Mouse (Mus musculus) hindbrain, embryonic 16.5 days (tissue): Measurements from ENCODE around the gene Pakap. TPM values are rescaled to one million over a fixed set of nuclear protein-coding genes. Genes with fewer than 3 reads are reported as not detected.

Experiments
- ATAC-seq: fragments of 200-750 bp; cut with Nextera tagmentation; 2 replicates; pipeline ENCODE4 v1.8.0; 2017; ENCODE audit warnings: moderate TSS enrichment, moderate library complexity
- H3K27ac ChIP-seq: fragments of 300-500 bp; sonication (generic); 2 replicates; pipeline ENCODE4 v1.5.1; 2014; ENCODE audit warnings: low read depth, mild to moderate bottlenecking, control low read depth, low read length, moderate library complexity
- H3K27me3 ChIP-seq: fragments of 300-500 bp; sonication (generic); replicated peaks from 2 replicates; pipeline ENCODE4 v1.6.1; 2014; ENCODE audit warnings: low read length; ENCODE audit not compliant: control insufficient read depth, insufficient read depth
- H3K36me3 ChIP-seq: fragments of 300-500 bp; sonication (generic); 2 replicates; pipeline ENCODE4 v1.6.1; 2014; ENCODE audit warnings: mild to moderate bottlenecking, low read length, moderate library complexity, mixed read lengths; ENCODE audit not compliant: control insufficient read depth, insufficient read depth
- H3K4me1 ChIP-seq: fragments of 300-500 bp; sonication (generic); 2 replicates; pipeline ENCODE4 v1.6.1; 2014; ENCODE audit warnings: low read depth, low read length; ENCODE audit not compliant: control insufficient read depth, insufficient read depth
- H3K4me2 ChIP-seq: fragments of 300-500 bp; sonication (generic); 2 replicates; pipeline ENCODE4 v1.6.1; 2014; ENCODE audit warnings: mild to moderate bottlenecking, low read length, control low read depth, moderate library complexity
- H3K4me3 ChIP-seq: fragments of 300-500 bp; sonication (generic); 2 replicates; pipeline ENCODE4 v1.5.1; 2014; ENCODE audit warnings: mild to moderate bottlenecking, low read length, control low read depth, moderate library complexity
- H3K9ac ChIP-seq: fragments of 300-500 bp; sonication (generic); 2 replicates; pipeline ENCODE4 v1.6.1; 2014; ENCODE audit warnings: low read depth, mild to moderate bottlenecking, control low read depth, low read length, moderate library complexity
- H3K9me3 ChIP-seq: fragments of 300-500 bp; sonication (generic); 2 replicates; pipeline ENCODE4 v1.6.1; 2014; ENCODE audit warnings: mild to moderate bottlenecking, low read length, moderate library complexity; ENCODE audit not compliant: control insufficient read depth
- WGBS: fragments of 180-500 bp; shearing (Covaris S2); extraction: QIAGEN DNeasy Blood & Tissue Kit; methylation state at CpG from one replicate; pipeline ENCODE4 v1.1.7; 2014; 5-methylcytosine and 5-hydroxymethylcytosine counted together
- polyA plus RNA-seq: library from polyadenylated mRNA; unstranded; fragments of >200 nt; fragmentation: Nextera tagmentation; extraction: Ambion mirVana; gene quantifications from 2 replicates; pipeline ENCODE4 v1.2.1, GENCODE M21; 2015

The Pakap gene
- polyA plus RNA-seq, 1 experiment from 2014 or later: 14.0 TPM

DNA sequence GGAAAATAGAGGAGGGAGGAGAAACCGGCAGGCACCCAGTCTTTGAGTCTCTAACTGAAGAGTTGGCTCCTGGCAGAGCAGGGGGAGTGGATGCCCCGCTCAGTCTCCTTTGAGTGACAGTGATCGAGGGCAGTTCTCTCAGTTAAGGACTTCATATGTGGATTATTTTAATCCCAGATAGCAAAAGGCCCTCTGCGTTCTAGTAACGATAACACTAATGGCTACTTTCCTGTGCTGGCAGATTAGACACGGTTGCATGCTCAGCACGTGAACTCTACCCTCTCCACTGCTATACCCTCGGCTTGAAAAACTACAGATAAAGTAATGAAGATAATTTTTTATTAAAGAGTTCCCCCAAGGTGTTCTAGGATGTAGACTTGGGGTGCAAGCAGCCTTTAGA is 226.0 kb downstream of the Pakap start:
- Histone ChIP-seq H3K9me3 (no peaks in the 10 kb centered on the region), H3K4me2 (no peak overlapping the region), H3K36me3 (no peaks in the 10 kb centered on the region), H3K9ac (no peak overlapping the region), H3K27ac (no peak overlapping the region), H3K27me3 (no peaks in the 10 kb centered on the region), H3K4me3 (no peak overlapping the region), H3K4me1 (no peaks in the 10 kb centered on the region)
- ATAC-seq: no peak
- WGBS: 73% methylated on average over 8 of the region's 8 CpGs

DNA sequence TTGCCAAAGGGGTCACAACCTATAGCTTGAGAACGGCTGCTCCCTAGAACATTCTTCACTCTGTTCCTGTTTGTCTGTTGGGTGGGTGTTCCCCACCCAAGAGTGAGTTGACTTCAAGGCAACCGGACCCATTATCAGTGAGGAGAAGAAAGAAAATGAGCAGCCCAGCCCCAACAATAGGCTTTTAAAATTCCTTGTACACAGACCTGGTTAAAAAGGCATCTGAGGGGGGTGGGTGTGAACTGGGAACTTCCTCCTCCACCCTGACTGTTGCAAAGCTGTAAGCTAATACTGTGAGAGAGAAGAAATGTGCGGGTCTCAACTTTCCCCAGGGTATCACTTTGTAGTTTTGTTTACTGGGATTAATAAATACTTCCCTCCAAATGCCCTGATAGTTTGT is 226.6 kb downstream of the Pakap start:
- Histone ChIP-seq H3K9ac (no peak overlapping the region), H3K4me3 (no peak overlapping the region), H3K36me3 (no peaks in the 10 kb centered on the region), H3K9me3 (no peaks in the 10 kb centered on the region), H3K4me1 (no peaks in the 10 kb centered on the region), H3K27me3 (no peaks in the 10 kb centered on the region), H3K27ac (no peak overlapping the region), H3K4me2 (no peak overlapping the region)
- WGBS: 45% methylated on average over 3 of the region's 3 CpGs
- no peak for ATAC-seq

DNA sequence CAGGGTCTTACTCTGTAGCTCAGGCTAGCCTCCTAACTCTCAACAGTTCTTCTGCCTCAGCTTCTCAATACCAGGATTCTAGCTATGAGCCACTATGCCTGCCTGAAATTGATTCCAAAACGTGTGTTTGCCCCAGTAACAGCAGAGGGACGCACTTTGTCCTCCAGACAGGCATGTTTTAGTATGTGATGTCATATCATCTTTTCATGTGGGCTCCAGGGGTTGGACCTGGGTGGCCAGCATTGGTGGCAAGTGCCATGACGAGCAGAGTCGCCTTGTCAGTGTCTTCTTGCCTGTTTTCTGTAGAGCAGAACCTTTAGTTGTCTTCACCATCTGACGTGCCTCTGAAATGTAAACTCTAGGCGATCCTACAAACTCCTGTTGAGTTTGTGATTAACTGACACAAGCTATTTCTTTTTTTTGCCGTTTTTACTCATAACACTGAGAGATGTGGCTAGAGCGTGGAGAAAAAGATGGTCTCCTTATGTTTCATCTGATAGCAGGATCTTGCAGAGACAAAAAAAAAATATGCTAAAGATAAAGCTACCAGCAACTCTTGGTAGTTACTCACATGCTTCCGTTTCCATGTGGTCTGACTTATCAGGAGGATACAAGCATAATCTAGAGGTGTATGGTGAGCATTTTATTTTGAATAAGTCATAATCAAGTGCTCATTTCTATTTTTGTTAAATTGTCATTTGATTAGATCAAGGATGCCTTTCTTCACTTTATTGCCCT is 229.7 kb downstream of the Pakap start:
- 0 out of 2 replicates have a peak, but pooled peaks have one; percentile 9 for ATAC-seq
- no peak overlapping the region for H3K4me2 ChIP-seq
- no peak overlapping the region for H3K4me3 ChIP-seq
- H3K36me3 ChIP-seq: no peaks in the 10 kb centered on the region
- H3K27ac ChIP-seq: no peak overlapping the region
- H3K27me3 ChIP-seq: no peaks in the 10 kb centered on the region
- H3K9me3 ChIP-seq: no peaks in the 10 kb centered on the region
- 86% methylated on average over 9 of the region's 9 CpGs for WGBS
- H3K4me1 ChIP-seq: no peaks in the 10 kb centered on the region
- no peak overlapping the region for H3K9ac ChIP-seq

GRCm38 (mm10) chr4:57798286-57799018 is 230.5 kb downstream of the Pakap start:
- Histone ChIP-seq H3K27me3 (no peaks in the 10 kb centered on the region), H3K9ac (no peak overlapping the region), H3K4me3 (no peak overlapping the region), H3K9me3 (no peaks in the 10 kb centered on the region), H3K27ac (no peak overlapping the region), H3K4me1 (no peaks in the 10 kb centered on the region), H3K4me2 (no peak overlapping the region), H3K36me3 (no peaks in the 10 kb centered on the region)
- 28% methylated on average over 10 of the region's 10 CpGs for WGBS
- ATAC-seq: peak; percentile 52; the same call in 1 of the 2 replicates

DNA sequence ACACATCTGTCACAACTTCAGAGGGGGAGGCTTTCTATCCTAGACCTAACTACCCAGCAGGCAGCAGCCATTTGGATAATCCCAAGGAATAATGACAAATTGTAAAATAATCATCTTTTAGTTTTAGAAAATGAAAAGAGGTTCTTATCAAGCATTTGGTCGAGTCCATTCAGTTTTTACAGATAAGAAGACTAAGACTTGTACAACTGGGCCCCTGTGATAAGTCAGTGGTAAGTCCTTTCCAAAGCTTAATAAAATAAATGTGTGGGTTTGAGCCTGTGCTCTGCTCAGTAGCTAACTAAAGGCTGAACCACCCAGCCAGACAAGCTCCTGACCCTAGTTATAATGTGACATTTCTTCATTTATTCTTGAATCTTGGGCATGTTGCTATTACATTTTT is 231.3 kb downstream of the Pakap start:
- 62% methylated on average over 1 of the region's 1 CpGs for WGBS
- H3K27me3 ChIP-seq: no peaks in the 10 kb centered on the region

GRCm38 (mm10) chr4:57801239-57801638 is 233.3 kb downstream of the Pakap start:
- Histone ChIP-seq H3K4me2 (no peak overlapping the region), H3K9ac (no peak overlapping the region), H3K36me3 (no peaks in the 10 kb centered on the region), H3K9me3 (no peaks in the 10 kb centered on the region), H3K27ac (no peak overlapping the region), H3K27me3 (no peaks in the 10 kb centered on the region), H3K4me1 (no peaks in the 10 kb centered on the region), H3K4me3 (no peak overlapping the region)
- 80% methylated on average over 7 of the region's 7 CpGs for WGBS
- ATAC-seq: no peak

More for the DNA sequence above, 231.3 kb downstream of the Pakap start:
- Histone ChIP-seq H3K36me3 (no peaks in the 10 kb centered on the region), H3K27ac (no peak overlapping the region), H3K9me3 (no peaks in the 10 kb centered on the region), H3K9ac (no peak overlapping the region), H3K4me3 (no peak overlapping the region), H3K4me2 (no peak overlapping the region), H3K4me1 (no peaks in the 10 kb centered on the region)
- no peak for ATAC-seq

DNA sequence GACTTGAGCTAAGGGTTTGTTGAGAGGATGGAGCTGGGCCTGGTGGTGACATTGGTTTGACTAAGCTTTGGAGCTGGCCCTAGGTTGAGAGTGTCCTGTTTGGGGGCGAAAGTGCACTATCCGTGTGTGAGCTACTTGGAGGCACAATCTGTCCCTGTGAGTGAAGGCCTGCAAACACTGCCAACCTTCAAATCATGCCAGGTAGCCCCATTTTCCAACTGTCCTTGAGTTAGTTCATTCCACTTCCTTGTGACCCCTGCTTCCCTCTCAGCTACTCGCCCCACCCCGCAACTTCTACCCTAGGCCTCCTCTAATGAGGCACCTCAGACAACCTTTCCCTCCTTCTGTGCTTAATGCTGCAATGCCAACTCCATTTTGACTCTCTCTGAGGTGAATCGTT is 234.0 kb downstream of the Pakap start:
- H3K27me3 ChIP-seq: no peaks in the 10 kb centered on the region
- H3K4me2 ChIP-seq: no peak overlapping the region
- H3K27ac ChIP-seq: no peak overlapping the region
- no peak for ATAC-seq
- H3K36me3 ChIP-seq: no peaks in the 10 kb centered on the region
- no peak overlapping the region for H3K9ac ChIP-seq
- WGBS: 90% methylated on average over 5 of the region's 5 CpGs
- no peak overlapping the region for H3K4me3 ChIP-seq
- H3K9me3 ChIP-seq: no peaks in the 10 kb centered on the region
- no peaks in the 10 kb centered on the region for H3K4me1 ChIP-seq

DNA sequence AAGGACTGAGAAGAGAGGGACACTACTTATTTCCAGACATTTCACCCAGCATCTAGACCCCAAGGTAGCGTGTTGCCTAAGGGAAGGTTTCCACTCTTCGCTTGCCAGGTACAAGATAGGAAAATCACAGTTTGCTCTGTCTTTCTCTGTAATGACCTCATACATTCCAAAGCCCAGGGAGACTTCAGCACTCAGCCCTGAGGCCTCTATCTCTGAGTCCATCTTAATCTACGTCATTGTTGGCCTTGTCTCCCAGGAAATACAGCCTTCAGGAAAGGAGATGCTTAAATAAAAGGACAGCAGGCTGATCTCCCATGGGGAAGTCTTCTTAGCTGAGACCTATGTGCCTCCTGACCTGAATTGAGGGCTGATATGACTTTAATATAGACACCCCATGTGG is 234.4 kb downstream of the Pakap start:
- no peaks in the 10 kb centered on the region for H3K27me3 ChIP-seq
- no peak overlapping the region for H3K27ac ChIP-seq
- H3K4me1 ChIP-seq: no peaks in the 10 kb centered on the region
- WGBS: 88% methylated on average over 3 of the region's 3 CpGs
- H3K36me3 ChIP-seq: no peaks in the 10 kb centered on the region
- no peak overlapping the region for H3K9ac ChIP-seq
- no peak for ATAC-seq
- H3K9me3 ChIP-seq: no peaks in the 10 kb centered on the region
- H3K4me3 ChIP-seq: no peak overlapping the region
- no peak overlapping the region for H3K4me2 ChIP-seq

DNA sequence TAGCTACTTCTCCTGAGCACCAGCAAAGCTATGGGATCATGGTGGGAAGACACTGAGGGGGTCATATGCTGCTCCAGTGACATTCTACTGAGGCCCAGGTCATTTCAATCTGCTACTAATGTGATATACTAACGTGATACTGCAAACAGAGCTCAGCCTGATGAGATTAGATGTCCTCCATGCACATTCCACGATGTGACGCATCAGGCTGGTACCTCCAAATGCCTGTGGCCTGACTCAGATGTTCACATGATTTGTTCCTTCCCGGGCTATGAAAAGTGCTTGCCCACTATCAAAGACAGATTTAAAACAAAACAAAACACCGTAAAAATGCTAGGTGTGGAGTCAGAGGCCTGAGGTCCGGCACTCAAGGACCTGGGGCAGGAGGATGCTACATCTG is 236.9 kb downstream of the Pakap start:
- Histone ChIP-seq H3K27ac (no peak overlapping the region), H3K27me3 (no peaks in the 10 kb centered on the region), H3K36me3 (no peaks in the 10 kb centered on the region), H3K4me1 (no peaks in the 10 kb centered on the region), H3K4me3 (no peak overlapping the region), H3K9me3 (0 out of 2 replicates have a peak, but pooled peaks cover 2% of the 10 kb centered on the region), H3K9ac (no peak overlapping the region), H3K4me2 (no peak overlapping the region)
- no peak for ATAC-seq
- WGBS: 79% methylated on average over 6 of the region's 6 CpGs
